Mouse (Mus musculus): Measurements from ENCODE around the gene Pitpnb.
A peak's percentile ranks its signal among the peaks of the same experiment; 100 is the strongest.

Pitpnb gene

DNA sequence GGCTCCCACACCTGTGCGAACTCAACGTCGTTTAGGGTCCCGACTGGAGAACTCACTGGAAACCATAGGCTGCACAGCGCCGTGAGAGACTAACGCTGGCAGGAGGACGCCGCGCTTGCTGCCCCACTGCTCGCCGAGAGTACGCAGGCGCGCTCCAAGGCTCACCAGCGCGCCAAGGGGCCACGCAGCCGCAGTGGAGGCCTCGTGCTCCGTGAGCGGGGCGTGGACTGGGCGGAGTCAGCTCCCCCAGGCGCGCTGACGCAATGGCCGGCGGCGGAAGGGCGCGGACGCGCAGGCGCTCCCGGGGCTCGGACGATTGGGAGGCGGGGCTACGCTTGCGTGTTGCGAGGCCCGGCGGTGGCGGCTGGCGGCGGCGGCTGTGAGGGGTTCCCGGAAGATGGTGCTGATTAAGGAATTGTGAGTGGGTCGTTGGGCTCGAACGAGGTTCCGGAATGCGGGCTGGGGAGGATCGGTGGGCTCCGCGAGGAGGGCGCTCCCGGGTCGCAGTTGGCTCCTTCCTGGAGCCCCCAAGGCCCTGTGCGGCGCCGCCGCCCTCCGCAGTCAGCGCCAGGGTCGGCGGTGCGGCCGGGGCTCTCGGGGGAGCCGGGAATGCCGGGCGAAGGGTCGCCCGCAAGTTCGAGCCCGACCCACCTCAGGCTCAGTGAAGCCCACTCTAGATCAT, at the start of gene Pitpnb:
Gene Pitpnb (plus strand): TSS at position 347 of the 682 bp plus-strand sequence.
- DNase-seq (ENCODE audit: low spot score) = peak; percentile 96

DNA sequence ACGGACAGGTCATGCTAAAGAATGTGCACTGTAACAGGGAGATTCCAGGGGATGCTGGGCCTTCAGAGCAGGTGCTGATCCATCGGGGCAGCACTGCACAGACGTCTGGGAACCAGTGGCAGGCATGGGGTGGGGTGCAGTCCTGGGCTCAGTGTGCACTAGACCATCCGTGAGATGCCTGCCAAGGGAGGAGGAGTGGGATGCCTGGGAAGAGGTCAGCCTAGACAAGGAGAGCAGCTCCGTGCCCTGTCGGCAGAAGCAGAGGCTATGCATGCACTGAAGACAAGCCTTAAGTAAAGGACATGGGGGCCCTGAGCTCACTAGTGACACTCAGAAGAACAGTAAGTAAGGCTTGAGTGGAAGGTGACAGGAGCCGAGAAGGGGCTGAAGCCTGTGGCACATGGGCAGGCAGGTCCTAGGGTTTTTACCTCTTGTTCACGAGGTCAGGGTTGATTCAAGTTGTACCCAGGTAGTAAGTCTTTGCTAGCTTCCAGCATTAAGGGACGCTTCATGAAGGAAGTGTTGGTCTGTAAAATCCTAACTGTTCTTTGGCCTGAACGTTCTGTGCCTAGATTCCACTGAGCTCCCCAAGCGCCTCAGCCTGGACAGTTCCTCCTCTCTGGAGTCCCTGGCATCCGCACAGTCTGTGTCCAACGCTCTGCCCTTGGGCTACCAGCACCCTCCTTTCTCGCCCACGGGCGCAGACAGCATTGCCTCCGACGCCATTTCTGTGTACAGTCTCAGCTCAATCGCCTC, 46.0 kb upstream of the Pitpnb start:
- no peak for DNase-seq (ENCODE audit: low spot score)

DNA sequence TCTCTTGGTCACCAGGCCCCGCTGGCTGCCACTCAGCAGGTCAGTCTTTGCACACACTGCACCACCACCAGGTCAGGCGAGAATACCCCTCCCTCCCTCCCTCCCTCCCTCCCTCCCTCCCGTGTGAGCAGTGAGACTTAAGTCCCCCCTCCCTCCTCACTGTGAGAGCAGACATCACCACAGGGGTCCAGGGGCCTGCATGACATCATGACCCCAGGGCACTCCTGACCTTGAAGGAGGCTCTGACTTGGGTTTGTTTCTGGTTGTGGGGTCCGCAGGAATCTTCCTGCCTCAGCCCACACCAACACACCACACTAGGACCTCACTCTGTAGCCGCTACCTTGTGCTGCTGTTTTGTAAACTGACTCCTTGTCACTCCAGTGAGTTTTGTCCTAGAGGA, 43.0 kb upstream of the Pitpnb start:
- DNase-seq (ENCODE audit: low spot score) = no peak

DNA sequence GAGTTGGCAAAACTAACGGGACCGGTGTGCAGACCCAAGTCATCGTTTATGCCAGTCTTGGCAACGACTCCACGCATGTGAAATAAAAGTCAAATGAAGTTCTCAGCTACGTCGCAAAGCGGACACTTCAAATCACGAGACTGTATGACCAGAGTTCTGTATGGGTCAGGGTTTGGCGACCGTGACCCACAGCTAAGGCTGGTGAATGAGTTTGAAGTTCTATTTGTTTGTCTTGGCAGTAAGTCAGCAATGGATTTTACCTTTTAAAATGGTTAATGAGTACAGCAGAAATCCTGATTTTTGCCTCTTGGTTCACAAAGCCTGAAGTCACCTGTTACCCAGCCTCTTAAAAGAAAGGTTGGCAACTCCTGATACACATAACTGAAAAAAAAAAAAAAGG, 42.1 kb upstream of the Pitpnb start:
- DNase-seq (ENCODE audit: low spot score) = no peak

DNA sequence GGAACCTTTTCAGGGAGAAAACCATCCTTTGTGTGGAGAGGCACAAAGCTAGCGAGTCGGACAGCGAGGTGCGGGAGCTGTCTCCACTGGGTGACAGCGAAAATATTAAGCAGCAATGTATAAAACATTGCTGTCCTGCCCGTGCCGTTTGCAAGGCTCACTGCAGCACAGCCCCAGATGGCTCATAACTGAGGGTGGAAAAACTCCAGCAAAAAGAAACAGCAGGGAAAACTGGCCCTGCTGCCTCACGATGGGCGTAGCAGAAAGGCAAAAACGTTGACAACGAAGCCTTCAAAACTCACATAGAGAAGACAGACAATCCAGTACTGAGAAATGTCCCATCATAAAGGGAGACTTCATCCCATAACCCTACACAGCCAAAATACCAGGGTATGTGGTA, 40.5 kb upstream of the Pitpnb start:
- DNase-seq (ENCODE audit: low spot score) = no peak

DNA sequence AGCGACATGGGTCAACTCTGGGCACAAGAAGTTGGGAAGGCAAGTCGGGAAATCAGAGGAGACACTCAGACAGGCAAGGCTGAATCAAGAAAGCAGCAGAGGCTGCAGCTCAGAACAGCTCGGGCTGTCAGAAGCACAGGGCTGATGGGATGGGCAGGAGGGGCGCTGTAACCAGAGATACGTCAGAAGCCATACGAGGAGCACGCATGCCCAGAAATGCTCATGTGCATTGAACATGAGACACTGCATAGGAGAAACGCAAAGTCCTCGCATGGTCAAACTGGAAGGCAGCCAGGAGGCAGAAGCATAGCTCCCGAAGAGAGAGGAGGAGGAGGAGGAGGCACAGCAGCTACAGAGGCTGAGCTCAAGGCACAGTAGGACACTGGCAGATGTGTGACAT, 38.9 kb upstream of the Pitpnb start:
- no peak for DNase-seq (ENCODE audit: low spot score)

DNA sequence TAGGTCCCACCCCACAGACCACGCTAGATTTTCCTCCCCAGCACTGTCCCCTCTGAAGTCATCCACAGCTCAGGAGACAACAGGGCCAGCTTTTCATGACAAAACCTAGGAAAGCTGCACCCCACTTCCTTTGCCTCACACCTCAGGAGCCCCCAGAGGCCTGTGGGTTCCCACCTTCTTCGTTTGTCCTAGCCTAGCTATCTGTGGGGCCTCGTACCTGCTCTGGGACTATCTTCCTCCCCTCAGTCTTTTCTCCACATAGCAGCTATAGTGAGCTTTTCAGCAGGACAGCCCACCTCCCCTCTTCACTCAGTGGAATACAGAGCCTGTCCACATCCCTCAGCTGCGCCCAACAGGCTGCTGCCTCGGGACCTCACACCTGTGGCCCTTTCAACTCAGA, 32.8 kb upstream of the Pitpnb start:
- DNase-seq (ENCODE audit: low spot score) = no peak

DNA sequence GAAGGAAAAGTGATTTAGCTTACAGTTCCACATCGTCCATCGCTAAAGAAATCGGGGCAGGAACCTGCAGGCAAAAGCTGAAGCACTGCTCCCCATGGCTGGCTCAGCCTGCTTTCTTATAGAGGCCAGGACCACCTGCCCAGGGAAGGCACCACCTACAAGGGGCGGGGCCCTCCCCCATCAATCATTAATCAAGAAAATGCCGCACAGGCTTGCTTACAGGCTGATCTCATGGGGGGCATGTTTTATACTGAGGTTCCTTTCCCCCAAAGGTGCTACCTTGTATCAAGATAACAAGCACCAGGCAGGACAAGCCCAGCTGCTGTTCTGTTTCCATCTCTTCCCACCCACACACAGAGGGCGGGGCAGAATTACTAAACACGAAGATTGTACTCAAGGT, 31.9 kb upstream of the Pitpnb start:
- DNase-seq (ENCODE audit: low spot score) = peak; percentile 18

DNA sequence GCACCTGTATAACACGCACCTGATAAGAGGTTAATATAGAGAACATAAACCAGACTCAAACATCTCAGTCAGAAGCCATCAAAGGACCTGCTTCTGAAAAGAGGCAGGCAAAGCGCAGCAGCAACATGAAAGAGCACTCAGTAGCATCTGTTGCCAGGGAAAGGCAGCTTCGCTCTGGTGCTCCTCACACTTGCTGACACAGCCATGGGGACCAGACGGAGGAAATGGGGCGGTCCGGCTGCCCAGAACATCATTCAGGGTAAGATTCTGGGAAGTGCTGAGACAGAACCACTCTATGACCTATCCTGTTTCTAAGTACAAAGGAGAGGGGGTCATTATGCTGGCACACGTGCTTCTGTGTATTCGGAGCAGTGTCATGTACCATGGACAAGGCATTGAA, 29.8 kb upstream of the Pitpnb start:
- no peak for DNase-seq (ENCODE audit: low spot score)

DNA sequence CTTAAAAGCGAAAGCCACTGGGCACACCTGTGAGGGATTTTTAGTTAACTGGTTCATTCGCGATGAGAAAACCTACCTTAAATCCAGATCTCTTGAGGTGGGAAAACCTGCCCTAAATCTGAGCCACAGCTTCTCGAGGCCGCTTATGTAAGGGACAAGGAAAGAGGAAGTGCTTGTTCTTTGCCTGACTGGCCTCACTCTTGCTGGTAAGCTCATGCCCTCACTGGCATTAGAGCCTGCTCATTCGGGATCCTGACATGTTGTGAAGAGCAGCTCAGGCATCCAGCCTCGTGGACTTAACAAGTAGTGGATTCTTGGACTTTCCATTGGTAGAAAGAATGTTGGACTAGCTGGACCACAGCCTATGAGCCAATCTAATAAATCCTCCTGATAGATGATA, 28.8 kb upstream of the Pitpnb start:
- no peak for DNase-seq (ENCODE audit: low spot score)

DNA sequence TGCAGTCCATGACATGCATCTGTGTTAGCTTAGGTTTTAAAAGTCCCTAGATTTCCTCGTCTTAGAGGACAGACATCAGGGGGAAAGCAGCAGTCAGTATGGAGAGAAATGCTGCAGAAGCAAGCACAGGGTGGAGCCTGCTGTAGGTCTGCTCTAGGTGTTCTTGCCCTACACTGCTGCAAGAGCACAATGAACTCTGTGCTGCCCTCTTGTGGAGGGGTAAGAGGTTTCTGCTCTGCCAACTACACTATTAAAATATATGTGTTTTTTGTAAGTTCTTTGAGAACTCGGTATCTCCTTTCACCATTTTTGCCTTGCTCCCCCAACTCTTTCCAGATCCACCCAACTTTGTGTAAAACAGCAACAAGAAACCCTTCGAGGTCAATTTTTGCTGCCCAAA, 25.8 kb upstream of the Pitpnb start:
- no peak for DNase-seq (ENCODE audit: low spot score)

DNA sequence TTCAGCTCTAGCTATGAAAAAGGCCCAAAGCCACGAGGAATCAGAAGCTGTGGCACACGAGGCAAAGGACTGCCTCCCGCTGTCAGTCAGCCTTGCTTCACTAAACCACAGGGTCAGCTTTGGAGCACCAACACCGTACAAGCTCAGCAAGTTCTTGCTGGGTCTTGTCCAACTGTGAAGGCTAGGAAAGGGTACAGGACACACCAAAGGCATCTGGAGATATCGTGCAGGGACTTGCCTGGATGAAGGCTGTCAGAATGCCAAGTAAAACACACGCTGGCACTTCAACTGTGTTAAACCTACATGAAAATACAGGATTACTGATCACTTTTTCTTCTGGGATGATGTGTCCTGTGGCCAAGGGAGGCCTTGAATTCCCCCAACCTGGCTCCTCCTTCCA, 20.4 kb upstream of the Pitpnb start:
- DNase-seq (ENCODE audit: low spot score) = no peak

DNA sequence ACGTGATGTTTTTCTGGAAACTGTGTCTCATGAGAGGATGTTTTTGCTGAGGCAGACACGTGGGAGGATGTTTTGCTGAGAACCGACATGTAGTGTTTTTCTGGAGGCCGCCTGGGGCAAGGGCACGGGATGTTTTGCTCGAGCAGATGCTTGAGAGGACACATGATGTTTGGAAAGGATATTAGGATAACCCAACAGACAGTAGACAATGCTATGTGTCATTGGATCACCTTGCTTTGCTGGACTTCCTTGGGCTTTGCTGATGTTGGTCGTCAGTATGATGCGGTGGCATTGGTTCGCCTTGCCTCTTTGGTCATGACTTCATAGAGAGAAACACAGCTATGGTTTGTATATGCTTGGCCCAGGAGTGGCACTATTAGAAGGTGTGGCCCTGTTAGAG, 16.7 kb upstream of the Pitpnb start:
- DNase-seq (ENCODE audit: low spot score) = no peak

DNA sequence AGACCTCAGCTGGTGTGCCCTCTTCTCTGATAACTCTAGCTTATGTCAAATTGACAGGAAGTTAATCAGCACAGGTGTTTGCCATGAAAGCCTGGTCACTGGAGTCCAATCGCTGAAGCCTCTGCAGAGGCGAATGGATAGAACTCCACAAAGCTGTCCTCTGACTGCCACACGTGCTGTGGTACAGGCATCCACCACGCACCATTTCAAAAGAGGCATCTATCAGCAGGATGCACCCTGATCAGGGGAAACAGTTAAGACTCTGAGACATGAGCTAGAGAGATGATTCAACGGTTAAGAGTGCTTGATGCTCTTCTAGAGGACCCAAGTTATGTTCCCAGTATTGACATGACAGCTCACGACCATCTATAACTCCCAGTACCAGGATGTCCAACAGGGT, 15.5 kb upstream of the Pitpnb start:
- no peak for DNase-seq (ENCODE audit: low spot score)

DNA sequence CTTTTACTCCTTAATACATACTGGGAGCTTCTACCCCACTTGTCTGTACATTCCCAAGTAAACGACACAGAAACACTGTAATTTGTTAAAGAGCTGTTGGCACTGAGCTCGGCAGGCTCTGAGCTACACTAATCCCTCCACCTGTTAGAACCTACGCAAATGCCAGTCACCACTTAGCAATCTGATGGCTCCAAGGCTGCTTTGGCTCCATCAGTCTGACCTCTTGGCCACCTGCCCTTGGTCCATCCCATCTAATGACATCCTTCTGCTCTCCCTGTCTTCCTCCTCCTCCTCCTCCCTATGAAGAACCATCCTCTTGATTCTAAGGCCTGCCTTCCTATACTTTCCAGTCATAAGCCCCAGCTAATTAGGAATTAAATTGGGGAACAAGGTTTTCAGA, 13.0 kb upstream of the Pitpnb start:
- DNase-seq (ENCODE audit: low spot score) = no peak

DNA sequence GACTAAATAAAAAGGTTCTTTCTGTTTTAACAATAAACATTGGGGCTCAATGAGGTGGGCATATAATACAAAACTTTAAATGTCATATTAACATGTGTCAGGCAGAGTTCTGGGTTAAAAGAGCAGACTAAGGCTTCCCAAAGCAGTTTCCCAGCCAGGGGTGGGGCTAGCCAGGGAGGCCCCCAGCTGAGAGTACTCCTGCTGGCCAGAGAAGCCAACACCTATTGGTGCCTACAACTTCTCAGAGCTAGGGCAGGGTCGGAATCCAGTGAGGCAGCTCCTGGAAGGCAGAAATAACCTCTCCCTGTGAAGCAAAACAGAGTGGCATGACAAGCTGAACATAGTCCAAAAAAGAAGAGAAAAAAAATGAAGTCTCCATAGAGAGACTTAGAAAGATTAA, 11.6 kb upstream of the Pitpnb start:
- no peak for DNase-seq (ENCODE audit: low spot score)

DNA sequence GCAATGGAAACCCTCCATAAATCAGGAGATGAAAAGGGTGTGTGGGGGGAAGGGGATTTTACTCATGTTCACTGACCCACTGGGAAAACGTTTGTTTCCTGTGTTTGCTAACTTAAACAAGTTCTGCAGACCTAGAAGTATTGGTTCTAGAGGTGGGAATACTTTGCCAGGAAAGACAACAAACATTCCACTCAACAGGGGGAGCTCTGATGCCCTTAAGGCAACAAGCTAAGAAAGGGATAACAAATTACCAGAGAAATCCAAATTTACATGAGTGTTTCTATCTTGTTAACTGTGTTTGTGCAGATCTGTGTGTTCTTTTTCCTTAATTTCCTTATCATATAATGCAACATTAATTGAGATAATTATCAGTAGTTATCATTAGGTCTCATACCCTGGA, 4.8 kb upstream of the Pitpnb start:
- no peak for DNase-seq (ENCODE audit: low spot score)

DNA sequence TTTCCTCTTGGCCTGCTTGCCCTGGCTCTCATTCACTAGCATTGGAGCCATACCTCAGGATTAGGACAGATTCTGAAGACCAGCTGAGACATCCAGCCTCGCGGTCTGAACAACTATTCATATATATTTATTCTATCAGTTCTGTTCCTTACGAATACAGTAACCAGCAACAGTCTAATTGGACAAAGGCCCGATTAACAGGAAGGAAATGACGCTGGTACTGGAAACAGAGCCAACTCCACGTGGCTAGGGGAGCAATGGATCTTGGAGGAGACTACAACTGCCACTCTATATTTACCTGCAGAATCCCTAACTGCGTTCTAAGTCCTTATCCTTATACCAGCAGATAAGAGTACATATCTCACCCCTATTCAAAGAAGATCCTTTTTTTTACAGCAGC, 3.1 kb upstream of the Pitpnb start:
- no peak for DNase-seq (ENCODE audit: low spot score)

DNA sequence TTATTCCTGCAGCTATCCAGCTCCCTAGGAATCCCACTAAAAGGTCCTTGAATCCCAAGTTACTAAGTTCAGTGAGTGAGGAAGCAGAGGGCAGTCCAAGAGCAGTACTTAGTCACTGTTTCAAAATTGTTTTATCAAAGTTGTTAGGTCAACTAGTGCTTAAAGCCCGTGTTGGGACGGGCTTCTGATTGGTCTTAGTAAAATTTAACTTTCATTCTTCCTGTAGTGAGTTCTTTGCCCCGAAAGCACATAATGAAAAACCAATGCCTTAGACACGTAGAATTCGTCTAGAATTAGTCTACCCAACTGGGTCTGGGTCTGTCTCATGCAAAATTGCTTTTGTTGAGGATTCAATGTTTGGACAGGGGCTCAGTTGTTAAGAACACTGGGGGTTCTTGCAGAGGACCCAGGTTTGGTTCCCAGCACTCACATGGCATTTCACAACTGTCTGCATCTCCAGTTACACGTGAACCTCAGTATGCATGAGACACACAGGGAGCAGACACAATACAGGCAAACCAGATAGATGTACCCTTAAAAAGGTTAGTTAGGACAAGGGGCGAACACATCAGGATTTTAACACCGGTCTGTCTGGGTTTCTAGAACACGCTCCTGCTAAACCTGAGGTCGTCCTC, 664 bp upstream of the Pitpnb start:
- no peak for DNase-seq (ENCODE audit: low spot score)

DNA sequence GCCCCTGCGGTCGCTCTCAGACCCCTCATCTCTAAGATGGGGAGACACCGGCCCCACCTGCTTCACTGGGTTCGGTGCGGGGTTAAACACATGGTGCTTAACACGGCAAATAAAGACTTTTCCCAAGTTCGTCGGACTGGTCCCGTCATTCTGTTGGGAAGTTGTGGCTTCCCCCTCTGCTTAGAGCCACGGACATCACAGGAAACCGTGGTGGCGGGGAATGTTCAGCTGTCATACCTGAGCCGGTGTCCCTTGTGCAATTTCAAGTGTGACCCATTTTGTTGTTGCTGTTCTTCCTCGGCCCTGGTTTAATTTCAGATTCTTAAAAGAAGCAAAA, 504 bp downstream of the Pitpnb start:
- DNase-seq (ENCODE audit: low spot score) = no peak

DNA sequence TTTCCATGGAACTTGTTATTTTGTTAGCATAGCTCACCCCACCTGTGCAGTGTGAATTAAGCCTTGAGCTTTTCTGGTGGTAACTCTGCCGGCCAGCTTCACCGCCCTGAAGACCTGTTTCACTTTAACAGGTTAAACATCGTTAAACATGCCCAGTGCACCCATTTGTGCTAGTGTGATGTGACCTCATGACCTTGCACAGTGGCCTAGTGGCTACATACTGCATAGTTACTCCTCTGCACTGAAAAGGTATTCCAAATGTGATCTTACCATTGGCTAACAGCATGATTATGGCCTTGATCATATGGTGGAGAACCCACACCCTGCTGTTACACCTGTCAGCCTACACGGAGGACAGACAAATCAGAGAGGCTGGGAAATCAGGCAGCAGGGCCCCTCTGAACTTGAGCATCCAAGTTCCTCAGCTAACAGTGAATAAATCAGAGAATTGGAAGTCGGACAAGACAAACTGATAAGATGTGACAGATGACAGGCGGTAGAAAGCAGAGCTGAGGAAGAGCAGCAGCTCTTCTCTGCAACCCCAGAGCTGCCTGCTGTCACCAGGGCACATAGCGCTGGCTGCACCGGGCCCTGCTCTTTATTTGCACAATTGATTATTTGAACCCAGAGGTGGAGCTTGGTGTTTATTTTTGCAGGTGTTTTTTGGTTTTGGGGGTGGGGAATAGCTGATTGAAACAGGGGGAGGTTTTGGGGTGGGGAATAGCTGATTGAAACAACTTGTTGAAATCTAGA, 5.6 kb downstream of the Pitpnb start:
- DNase-seq (ENCODE audit: low spot score) = no peak

DNA sequence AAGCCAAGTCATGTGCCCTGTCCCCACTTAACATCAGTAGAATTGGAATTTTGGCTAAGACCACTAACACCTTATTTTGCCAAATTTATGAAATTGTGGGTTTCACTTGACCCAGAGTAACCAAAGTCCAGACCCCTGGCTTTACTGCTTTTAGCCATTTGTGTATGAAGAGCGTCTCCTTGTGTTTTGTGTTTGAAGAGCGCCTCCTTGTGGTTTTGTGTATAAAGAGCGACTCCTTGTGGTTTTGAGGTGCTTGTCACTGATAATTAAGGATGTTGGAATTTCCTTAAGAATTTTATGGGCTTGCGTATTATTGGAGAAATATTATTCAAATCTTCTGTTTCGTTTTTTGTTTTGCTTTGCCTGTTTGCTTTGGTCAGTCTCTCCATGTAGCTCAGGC, 11.0 kb downstream of the Pitpnb start:
- peak; percentile 25 for DNase-seq (ENCODE audit: low spot score)
